Mouse (Mus musculus) CH12.LX (cell line): ENCODE data around the gene Avp. TPM values are rescaled to one million over a fixed set of nuclear protein-coding genes. Genes with fewer than 3 reads are reported as not detected.

Experiments
- DNase-seq: peaks from one replicate; pipeline ENCODE4 v3.0.0-alpha.2; 2013; ENCODE audit errors: extremely low read depth
- H3K27ac ChIP-seq: 2 replicates; pipeline ENCODE4 v1.5.1; 2012; ENCODE audit warnings: low read depth, mild to moderate bottlenecking, control low read depth, moderate library complexity; ENCODE audit not compliant: insufficient read depth
- H3K27me3 ChIP-seq: replicated peaks from 2 replicates; pipeline ENCODE3; 2012; ENCODE audit warnings: inconsistent platforms
- H3K36me3 ChIP-seq, 2 experiments: replicated peaks in 1 of 2; 2 replicates each; pipeline versions ENCODE3 to v1.6.1; 2012; ENCODE audit warnings: inconsistent platforms in 1 of 2, low read length in 1 of 2, mild to moderate bottlenecking in 1 of 2, mixed read lengths in 1 of 2, moderate library complexity in 1 of 2; ENCODE audit not compliant: control insufficient read depth in 1 of 2, insufficient read depth in 1 of 2
- H3K4me1 ChIP-seq, 2 experiments: 2 replicates each; pipeline ENCODE4 v1.6.1; 2012; ENCODE audit warnings: inconsistent platforms in 1 of 2, moderate library complexity in 1 of 2; ENCODE audit not compliant: insufficient read depth in 2 of 2, control insufficient read depth in 1 of 2
- H3K4me2 ChIP-seq: 2 replicates; pipeline ENCODE4 v1.6.1; 2012; ENCODE audit warnings: low read depth, mild to moderate bottlenecking, control low read depth; ENCODE audit not compliant: poor library complexity, insufficient read depth, severe bottlenecking
- H3K4me3 ChIP-seq, 3 experiments: fragments of 150-350 bp in 1 of 3; sonication (generic) in 1 of 3; replicated peaks in 1 of 3; 2 replicates each; pipeline versions ENCODE3 to v1.5.1; 2011 to 2012; ENCODE audit warnings: low read depth in 2 of 3, low read length in 2 of 3, mild to moderate bottlenecking in 2 of 3, moderate library complexity in 2 of 3, control low read depth in 1 of 3, improper control_type of control experiment in 1 of 3, inconsistent platforms in 1 of 3, mixed read lengths in 1 of 3; ENCODE audit not compliant: poor library complexity in 1 of 3
- H3K79me2 ChIP-seq: replicated peaks from 2 replicates; pipeline ENCODE4 v1.6.1; 2012; ENCODE audit warnings: mild to moderate bottlenecking, moderate library complexity; ENCODE audit not compliant: control insufficient read depth, poor library complexity, insufficient read depth, severe bottlenecking; ENCODE audit errors: extremely low read depth
- H3K9ac ChIP-seq: 2 replicates; pipeline ENCODE4 v1.6.1; 2012; ENCODE audit warnings: low read depth, mild to moderate bottlenecking, control low read depth, moderate library complexity; ENCODE audit not compliant: insufficient read depth
- H3K9me3 ChIP-seq: replicated peaks from 2 replicates; pipeline ENCODE3; 2012; ENCODE audit warnings: low read length, inconsistent platforms, mixed read lengths
- BHLHE40 ChIP-seq: IDR thresholded peaks from 2 replicates; pipeline ENCODE4 v1.6.1; 2011; ENCODE audit warnings: mild to moderate bottlenecking, low read depth, low read length, improper control_type of control experiment
- CHD1 ChIP-seq: IDR thresholded peaks from 2 replicates; pipeline ENCODE4 v1.6.1; 2012; ENCODE audit warnings: low read depth, low read length, improper control_type of control experiment, inconsistent platforms
- CHD2 ChIP-seq: IDR thresholded peaks from 2 replicates; pipeline ENCODE4 v1.6.1; 2011; ENCODE audit warnings: low read length, improper control_type of control experiment
- CTCF ChIP-seq, 2 experiments: IDR thresholded peaks in 1 of 2; conservative IDR thresholded peaks in 1 of 2; 2 replicates each; pipeline ENCODE4 v1.5.1; 2011 to 2012; ENCODE audit warnings: low read depth in 2 of 2, low read length in 2 of 2, improper control_type of control experiment in 1 of 2, inconsistent platforms in 1 of 2, mild to moderate bottlenecking in 1 of 2, moderate library complexity in 1 of 2
- E2F4 ChIP-seq: IDR thresholded peaks from 2 replicates; pipeline ENCODE4 v1.6.1; 2011; ENCODE audit warnings: low read depth, low read length, improper control_type of control experiment; ENCODE audit not compliant: insufficient replicate concordance
- ETS1 ChIP-seq: conservative IDR thresholded peaks from 2 replicates; pipeline ENCODE4 v1.6.1; 2012; ENCODE audit warnings: low read depth, mild to moderate bottlenecking, inconsistent platforms, low read length, improper control_type of control experiment, moderate library complexity
- GABPA ChIP-seq: IDR thresholded peaks from 2 replicates; pipeline ENCODE4 v1.6.1; 2012; ENCODE audit warnings: low read depth, low read length, improper control_type of control experiment, inconsistent platforms; ENCODE audit not compliant: insufficient replicate concordance
- HCFC1 ChIP-seq: IDR thresholded peaks from 2 replicates; pipeline ENCODE4 v1.6.1; 2012; ENCODE audit warnings: low read depth, mild to moderate bottlenecking, inconsistent platforms, low read length, improper control_type of control experiment
- IRF4 ChIP-seq: IDR thresholded peaks from 2 replicates; pipeline ENCODE4 v1.6.1; 2014; ENCODE audit warnings: low read depth, mild to moderate bottlenecking, inconsistent platforms, low read length, improper control_type of control experiment
- JUN ChIP-seq: IDR thresholded peaks from 2 replicates; pipeline ENCODE4 v1.6.1; 2011; ENCODE audit warnings: low read depth, mild to moderate bottlenecking, low read length, improper control_type of control experiment, moderate library complexity; ENCODE audit not compliant: insufficient read depth
- JUND ChIP-seq: conservative IDR thresholded peaks from 2 replicates; pipeline ENCODE4 v1.6.1; 2011; ENCODE audit warnings: low read depth, low read length, improper control_type of control experiment
- MAZ ChIP-seq: IDR thresholded peaks from 2 replicates; pipeline ENCODE4 v1.6.1; 2012; ENCODE audit warnings: low read depth, mild to moderate bottlenecking, inconsistent platforms, low read length, improper control_type of control experiment, moderate library complexity
- MEF2A ChIP-seq: IDR thresholded peaks from 2 replicates; pipeline ENCODE4 v1.6.1; 2014; ENCODE audit warnings: low read depth, mild to moderate bottlenecking, inconsistent platforms, low read length, improper control_type of control experiment, borderline replicate concordance
- NELFE ChIP-seq: IDR thresholded peaks from 2 replicates; pipeline ENCODE4 v1.6.1; 2011; ENCODE audit warnings: low read depth, low read length, improper control_type of control experiment
- NRF1 ChIP-seq: IDR thresholded peaks from 2 replicates; pipeline ENCODE4 v1.6.1; 2014; ENCODE audit warnings: low read depth, mild to moderate bottlenecking, inconsistent platforms, low read length, improper control_type of control experiment, moderate library complexity
- PAX5 ChIP-seq: IDR thresholded peaks from 2 replicates; pipeline ENCODE4 v1.6.1; 2012; ENCODE audit warnings: low read length, inconsistent platforms, mixed read lengths
- POLR2A ChIP-seq: IDR thresholded peaks from 2 replicates; pipeline ENCODE4 v1.6.1; 2011; ENCODE audit warnings: low read depth, mild to moderate bottlenecking, improper control_type of control experiment, low read length
- POLR2AphosphoS2 ChIP-seq: IDR thresholded peaks from 2 replicates; pipeline ENCODE4 v1.6.1; 2011; ENCODE audit warnings: low read depth, low read length, improper control_type of control experiment
- RAD21 ChIP-seq: IDR thresholded peaks from 2 replicates; pipeline ENCODE4 v1.6.1; 2011; ENCODE audit warnings: low read depth, mild to moderate bottlenecking, low read length, improper control_type of control experiment, moderate library complexity
- RCOR1 ChIP-seq: conservative IDR thresholded peaks from 2 replicates; pipeline ENCODE4 v1.6.1; 2012; ENCODE audit warnings: low read depth, mild to moderate bottlenecking, inconsistent platforms, low read length, improper control_type of control experiment
- SIN3A ChIP-seq: IDR thresholded peaks from 2 replicates; pipeline ENCODE4 v1.6.1; 2012; ENCODE audit warnings: low read length, improper control_type of control experiment, inconsistent platforms
- SMC3 ChIP-seq: IDR thresholded peaks from 2 replicates; pipeline ENCODE4 v1.6.1; 2011; ENCODE audit warnings: low read depth, low read length, improper control_type of control experiment
- TBP ChIP-seq: conservative IDR thresholded peaks from 2 replicates; pipeline ENCODE4 v1.6.1; 2011; ENCODE audit warnings: low read depth, low read length, improper control_type of control experiment
- TCF12 ChIP-seq: IDR thresholded peaks from 2 replicates; pipeline ENCODE4 v1.6.1; 2014; ENCODE audit warnings: low read depth, mild to moderate bottlenecking, inconsistent platforms, low read length, improper control_type of control experiment
- UBTF ChIP-seq: IDR thresholded peaks from 2 replicates; pipeline ENCODE4 v1.6.1; 2012; ENCODE audit warnings: low read depth, mild to moderate bottlenecking, inconsistent platforms, low read length, improper control_type of control experiment, moderate library complexity
- USF1 ChIP-seq: IDR thresholded peaks from 2 replicates; pipeline ENCODE4 v1.6.1; 2014; ENCODE audit warnings: low read depth, mild to moderate bottlenecking, inconsistent platforms, low read length, improper control_type of control experiment
- USF2 ChIP-seq: conservative IDR thresholded peaks from 2 replicates; pipeline ENCODE4 v1.6.1; 2011; ENCODE audit warnings: low read depth, low read length, improper control_type of control experiment
- ZC3H11A ChIP-seq: IDR thresholded peaks from 2 replicates; pipeline ENCODE4 v1.6.1; 2012; ENCODE audit warnings: low read depth, mild to moderate bottlenecking, inconsistent platforms, low read length, improper control_type of control experiment
- ZKSCAN1 ChIP-seq: IDR thresholded peaks from 2 replicates; pipeline ENCODE4 v1.6.1; 2012; ENCODE audit warnings: low read depth, inconsistent platforms, low read length, improper control_type of control experiment, borderline replicate concordance
- ZMIZ1 ChIP-seq: IDR thresholded peaks from 2 replicates; pipeline ENCODE4 v1.6.1; 2012; ENCODE audit warnings: low read depth, mild to moderate bottlenecking, inconsistent platforms, low read length, improper control_type of control experiment
- ZNF384 ChIP-seq: IDR thresholded peaks from 2 replicates; pipeline ENCODE4 v1.6.1; 2012; ENCODE audit warnings: low read depth, low read length, improper control_type of control experiment, inconsistent platforms
- dilution Hi-C: fragments of 300-500 bp; cut with MboI; formaldehyde crosslinking; loops from 2 replicates; pipeline ENCODE4 v1.14.3; 2020; ENCODE audit warnings: low sequenced_read_pairs; ENCODE audit not compliant: extremely low pct_unique_long_range_greater_than_20kb, extremely low pct_ligation_motif_present
- in situ Hi-C: fragments of 300-500 bp; cut with MboI; formaldehyde crosslinking; loops from 3 replicates; pipeline ENCODE4 v1.14.3; 2019; ENCODE audit warnings: low sequenced_read_pairs, low pct_ligation_motif_present, low pct_unique_long_range_greater_than_20kb, mixed read lengths
- polyA plus RNA-seq: library from polyadenylated mRNA; unstranded; fragments of >175 nt; gene quantifications from 2 replicates; pipeline ENCODE4 v1.2.1, GENCODE M21; 2012; ENCODE audit warnings: low read depth; ENCODE audit not compliant: insufficient read length
- total RNA-seq, 2 experiments: library from RNA; depleted of rRNA; stranded (reverse); fragments of 300-350 nt in 1 of 2; fragments of >200 nt in 1 of 2; gene quantifications; 2 replicates each; pipeline ENCODE4 v1.2.3; 2012 to 2014

The Avp gene
- not detected in 2 replicates for total RNA-seq (2012; rRNA removed)
- not detected in 2 replicates for total RNA-seq (2014; rRNA removed)
- polyA plus RNA-seq: not detected in 2 replicates

DNA sequence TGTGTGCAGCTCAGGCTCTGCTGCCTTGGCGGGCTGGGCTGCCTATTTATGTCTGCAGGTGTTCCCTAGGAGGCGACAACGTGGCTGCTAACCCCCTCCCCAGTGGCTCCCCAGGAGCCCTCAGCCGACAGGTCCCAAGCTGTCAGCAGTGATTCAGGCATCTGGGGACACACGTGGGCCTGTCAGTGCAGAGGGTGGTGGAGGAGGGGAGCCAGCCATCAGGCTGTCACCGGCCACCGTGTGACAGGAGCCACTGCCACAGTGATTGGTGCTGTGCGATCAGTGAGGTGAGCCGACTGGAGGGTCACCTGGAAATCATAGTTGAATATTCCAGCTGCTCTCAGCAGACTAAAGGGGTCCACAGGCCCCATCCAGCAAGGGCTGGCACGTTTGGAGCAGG lies at the start of gene Avp:
Gene Avp, minus strand, starts transcription at position 3 of the 400 bp plus-strand sequence.
- TF ChIP-seq USF1 (no peak), POLR2A (no peak), CHD2 (no peak), TBP (no peak), ZC3H11A (no peak), SIN3A (no peak), E2F4 (no peak), USF2 (no peak), HCFC1 (no peak), SMC3 (no peak), POLR2AphosphoS2 (no peak), UBTF (no peak), TCF12 (no peak), JUND (no peak), NRF1 (no peak)
- in situ Hi-C loops (no loop called here), dilution Hi-C loops (no loop called here)
- Histone ChIP-seq H3K36me3 (no peaks in the 10 kb centered on the region), H3K79me2 (no peaks in the 10 kb centered on the region), H3K9me3 (no peaks in the 10 kb centered on the region), H3K27me3 (peaks cover 25% of the 10 kb centered on the region), H3K27ac (no peak within 1 kb of the TSS), H3K4me1 (peaks cover 3 to 4% of the 10 kb centered on the region in 2 experiments), H3K9ac (no peak within 1 kb of the TSS), H3K4me2 (no peak within 1 kb of the TSS), H3K4me3 (no peak within 1 kb of the TSS)
- no peak for DNase-seq

DNA sequence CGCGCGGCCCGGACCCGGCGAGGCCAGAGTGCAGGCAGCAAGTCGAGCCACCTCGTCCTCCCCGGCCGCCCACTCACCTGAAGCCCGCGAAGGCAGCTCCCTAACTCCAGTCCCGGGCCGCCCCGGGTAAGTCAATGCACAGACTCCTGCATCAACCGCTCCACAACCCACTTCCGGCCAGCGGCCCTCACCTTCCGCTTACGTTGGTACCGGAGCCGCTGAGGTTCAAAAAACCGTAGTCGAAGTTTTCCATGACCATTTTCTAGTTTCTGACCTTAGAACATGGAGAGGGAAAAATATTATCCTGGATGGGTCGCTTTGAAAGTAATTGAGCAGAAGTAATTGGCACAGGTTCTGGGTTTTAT lies 47.5 kb upstream of the Avp start, which contains the start of the genes Fastkd5 and Ubox5:
Gene Fastkd5, minus strand, starts transcription at position 189 of the 365 bp plus-strand sequence.
Gene Ubox5, minus strand, starts transcription at position 200 of the 365 bp plus-strand sequence.
- peaks cover 13 to 31% of the 10 kb centered on the region in 2 experiments for H3K4me1 ChIP-seq
- H3K79me2 ChIP-seq: peaks cover 41% of the 10 kb centered on the region
- H3K27me3 ChIP-seq: no peaks in the 10 kb centered on the region
- peak; percentile 91 for DNase-seq
- H3K36me3 ChIP-seq: peaks cover 15 to 40% of the 10 kb centered on the region in 2 experiments
- in situ Hi-C loops: no loop called here
- dilution Hi-C loops: no loop called here
- peak within 1 kb of the TSS; percentile 79 for H3K4me2 ChIP-seq
- H3K9ac ChIP-seq: peak within 1 kb of the TSS; percentile 91
- peak within 1 kb of the TSS; percentile 87 to 96 (median 88) for H3K4me3 ChIP-seq
- no peaks in the 10 kb centered on the region for H3K9me3 ChIP-seq
- no peak within 1 kb of the TSS; the same call in 1 of the 2 replicates for H3K27ac ChIP-seq
- no peak for TF ChIP-seq CTCF (conservative IDR thresholded peaks at IDR 0.05 in 1 of 2, IDR thresholded peaks at IDR 0.05 in 1 of 2; ENCODE audit: low read depth in 2 of 2, low read length in 2 of 2)
- TF ChIP-seq PAX5: no peak
- TF ChIP-seq USF1: no peak
- TF ChIP-seq POLR2AphosphoS2: peak; percentile 69; the same call in 1 of the 2 replicates
- peak; percentile 20; the same call in 1 of the 2 replicates for TF ChIP-seq ETS1
- TF ChIP-seq RCOR1: 0 out of 2 replicates have a peak, but pooled peaks have one; percentile 18
- TF ChIP-seq ZC3H11A: no peak
- no peak for TF ChIP-seq CHD1
- no peak; the same call in 1 of the 2 replicates for TF ChIP-seq GABPA
- TF ChIP-seq USF2: no peak
- peak; percentile 96 for TF ChIP-seq HCFC1
- TF ChIP-seq JUN: 0 out of 2 replicates have a peak, but pooled peaks have one; percentile 9
- TF ChIP-seq MEF2A: 0 out of 2 replicates have a peak, but pooled peaks have one; percentile 65
- peak; percentile 50; the same call in 1 of the 2 replicates for TF ChIP-seq MAZ
- TF ChIP-seq E2F4: peak; percentile 61; the same call in 1 of the 2 replicates
- TF ChIP-seq UBTF: no peak
- 0 out of 2 replicates have a peak, but pooled peaks have one; percentile 44 for TF ChIP-seq ZMIZ1
- TF ChIP-seq POLR2A: peak; percentile 87
- TF ChIP-seq IRF4: peak; percentile 72
- no peak for TF ChIP-seq RAD21
- TF ChIP-seq ZKSCAN1: no peak
- TF ChIP-seq NELFE: peak; percentile 81
- TF ChIP-seq ZNF384: no peak
- no peak; the same call in 1 of the 2 replicates for TF ChIP-seq BHLHE40
